Mouse (Mus musculus): ENCODE measurements at regions not wholly inside any gene's neighbourhood (a gene's known extent, or its start where the extent isn't known, plus 50 kb on each side); places are given as distances from the start of the nearest gene placed in this dataset.
"Not testable (repeated sequence)": the region's sequence is repeated elsewhere in the genome, so short reads cannot be mapped to it uniquely, and the experiment has no call there.

- Histone ChIP-seq H3K27me3 (ENCODE audit: control insufficient read depth, insufficient read depth, low read depth, low read length) (no peaks in the 10 kb centered on the region; the same call in 1 of the 2 replicates), H3K4me3 (ENCODE audit: low read depth, low read length) (no peak overlapping the region), H3K27ac (ENCODE audit: low read length) (no peak overlapping the region), H3K4me2 (ENCODE audit: low read depth, low read length) (no peak overlapping the region), H3K36me3 (ENCODE audit: control insufficient read depth, insufficient read depth) (no peaks in the 10 kb centered on the region), H3K4me1 (ENCODE audit: control insufficient read depth, low read depth, low read length) (no peaks in the 10 kb centered on the region), H3K9ac (ENCODE audit: low read depth, low read length) (no peak overlapping the region), H3K9me3 (replicated peaks; ENCODE audit: control insufficient read depth, low read length) (no peaks in the 10 kb centered on the region)
- ATAC-seq (ENCODE audit: low read depth), result no peak
- WGBS (ENCODE audit: insufficient replicate concordance), result 49% methylated on average over 2 of the region's 2 CpGs
Observed at GRCm38 (mm10) chrX:99732526-99732925, 88.3 kb upstream of the Tmem28 start.

GRCm38 (mm10) chrX:99725101-99725500 is 95.7 kb upstream of the Tmem28 start:
- Histone ChIP-seq H3K36me3 (ENCODE audit: control insufficient read depth, insufficient read depth) (no peaks in the 10 kb centered on the region), H3K27me3 (ENCODE audit: control insufficient read depth, insufficient read depth, low read depth, low read length) (no peaks in the 10 kb centered on the region; the same call in 1 of the 2 replicates), H3K4me1 (ENCODE audit: control insufficient read depth, low read depth, low read length) (no peaks in the 10 kb centered on the region), H3K9me3 (replicated peaks; ENCODE audit: control insufficient read depth, low read length) (no peaks in the 10 kb centered on the region), H3K4me2 (ENCODE audit: low read depth, low read length) (no peak overlapping the region), H3K9ac (ENCODE audit: low read depth, low read length) (no peak overlapping the region), H3K27ac (ENCODE audit: low read length) (no peak overlapping the region), H3K4me3 (ENCODE audit: low read depth, low read length) (no peak overlapping the region)
- 7% methylated on average over 1 of the region's 1 CpGs for WGBS (ENCODE audit: insufficient replicate concordance)
- no peak for ATAC-seq (ENCODE audit: low read depth)

- no peaks in the 10 kb centered on the region; the same call in 1 of the 2 replicates for H3K27me3 ChIP-seq (ENCODE audit: control insufficient read depth, insufficient read depth, low read depth, low read length)
- ATAC-seq (ENCODE audit: low read depth), result no peak
- no peak overlapping the region for H3K27ac ChIP-seq (ENCODE audit: low read length)
- H3K4me1 ChIP-seq (ENCODE audit: control insufficient read depth, low read depth, low read length), result no peaks in the 10 kb centered on the region
- H3K9ac ChIP-seq (ENCODE audit: low read depth, low read length), result no peak overlapping the region
- no peaks in the 10 kb centered on the region for H3K36me3 ChIP-seq (ENCODE audit: control insufficient read depth, insufficient read depth)
- WGBS (ENCODE audit: insufficient replicate concordance), result 36% methylated on average over 4 of the region's 4 CpGs
- no peaks in the 10 kb centered on the region for H3K9me3 ChIP-seq (replicated peaks; ENCODE audit: control insufficient read depth, low read length)
- no peak overlapping the region for H3K4me2 ChIP-seq (ENCODE audit: low read depth, low read length)
- no peak overlapping the region for H3K4me3 ChIP-seq (ENCODE audit: low read depth, low read length)
Observed at GRCm38 (mm10) chrX:99695366-99695765, 125.5 kb upstream of the Tmem28 start.

- Histone ChIP-seq H3K9me3 (replicated peaks; ENCODE audit: control insufficient read depth, low read length) (no peaks in the 10 kb centered on the region), H3K4me2 (ENCODE audit: low read depth, low read length) (no peak overlapping the region), H3K4me1 (ENCODE audit: control insufficient read depth, low read depth, low read length) (no peaks in the 10 kb centered on the region), H3K27me3 (ENCODE audit: control insufficient read depth, insufficient read depth, low read depth, low read length) (no peaks in the 10 kb centered on the region; the same call in 1 of the 2 replicates), H3K27ac (ENCODE audit: low read length) (no peak overlapping the region), H3K36me3 (ENCODE audit: control insufficient read depth, insufficient read depth) (no peaks in the 10 kb centered on the region), H3K9ac (ENCODE audit: low read depth, low read length) (no peak overlapping the region), H3K4me3 (ENCODE audit: low read depth, low read length) (no peak overlapping the region)
- WGBS (ENCODE audit: insufficient replicate concordance), result 21% methylated on average over 4 of the region's 4 CpGs
- 0 out of 2 replicates have a peak, but pooled peaks have one; percentile 30 for ATAC-seq (ENCODE audit: low read depth)
Observed at GRCm38 (mm10) chrX:99690971-99691370, 129.8 kb upstream of the Tmem28 start.

- Histone ChIP-seq H3K4me3 (ENCODE audit: low read depth, low read length) (no peak overlapping the region), H3K4me1 (ENCODE audit: control insufficient read depth, low read depth, low read length) (no peaks in the 10 kb centered on the region), H3K9ac (ENCODE audit: low read depth, low read length) (no peak overlapping the region), H3K9me3 (replicated peaks; ENCODE audit: control insufficient read depth, low read length) (no peaks in the 10 kb centered on the region), H3K27me3 (ENCODE audit: control insufficient read depth, insufficient read depth, low read depth, low read length) (no peaks in the 10 kb centered on the region; the same call in 1 of the 2 replicates), H3K4me2 (ENCODE audit: low read depth, low read length) (no peak overlapping the region), H3K36me3 (ENCODE audit: control insufficient read depth, insufficient read depth) (no peaks in the 10 kb centered on the region), H3K27ac (ENCODE audit: low read length) (no peak overlapping the region)
- 39% methylated on average over 4 of the region's 4 CpGs for WGBS (ENCODE audit: insufficient replicate concordance)
- no peak for ATAC-seq (ENCODE audit: low read depth)
Observed at GRCm38 (mm10) chrX:99689761-99690160, 131.1 kb upstream of the Tmem28 start.

GRCm38 (mm10) chrX:99682491-99682890 is 138.3 kb upstream of the Tmem28 start:
- not testable (repeated sequence) for H3K27ac ChIP-seq (ENCODE audit: low read length); H3K4me3 ChIP-seq (ENCODE audit: low read depth, low read length); H3K4me1 ChIP-seq (ENCODE audit: control insufficient read depth, low read depth, low read length); H3K36me3 ChIP-seq (ENCODE audit: control insufficient read depth, insufficient read depth); ATAC-seq (ENCODE audit: low read depth); H3K9me3 ChIP-seq (replicated peaks; ENCODE audit: control insufficient read depth, low read length); H3K27me3 ChIP-seq (ENCODE audit: control insufficient read depth, insufficient read depth, low read depth, low read length); H3K9ac ChIP-seq (ENCODE audit: low read depth, low read length); H3K4me2 ChIP-seq (ENCODE audit: low read depth, low read length)

- WGBS (ENCODE audit: insufficient replicate concordance), result 44% methylated on average over 2 of the region's 2 CpGs
- H3K9me3 ChIP-seq (replicated peaks; ENCODE audit: control insufficient read depth, low read length), result no peaks in the 10 kb centered on the region
- no peak overlapping the region for H3K4me2 ChIP-seq (ENCODE audit: low read depth, low read length)
- no peak overlapping the region for H3K9ac ChIP-seq (ENCODE audit: low read depth, low read length)
- H3K27me3 ChIP-seq (ENCODE audit: control insufficient read depth, insufficient read depth, low read depth, low read length), result no peaks in the 10 kb centered on the region; the same call in 1 of the 2 replicates
- no peaks in the 10 kb centered on the region for H3K4me1 ChIP-seq (ENCODE audit: control insufficient read depth, low read depth, low read length)
- H3K36me3 ChIP-seq (ENCODE audit: control insufficient read depth, insufficient read depth), result no peaks in the 10 kb centered on the region
- no peak overlapping the region for H3K4me3 ChIP-seq (ENCODE audit: low read depth, low read length)
- ATAC-seq (ENCODE audit: low read depth), result no peak
- H3K27ac ChIP-seq (ENCODE audit: low read length), result no peak overlapping the region
Observed at GRCm38 (mm10) chrX:99667596-99667995, 153.2 kb upstream of the Tmem28 start.

GRCm38 (mm10) chrX:99662566-99662965 is 158.3 kb upstream of the Tmem28 start:
- no peak overlapping the region for H3K4me2 ChIP-seq (ENCODE audit: low read depth, low read length)
- H3K36me3 ChIP-seq (ENCODE audit: control insufficient read depth, insufficient read depth), result no peaks in the 10 kb centered on the region
- no peak for ATAC-seq (ENCODE audit: low read depth)
- no peaks in the 10 kb centered on the region for H3K9me3 ChIP-seq (replicated peaks; ENCODE audit: control insufficient read depth, low read length)
- no peak overlapping the region for H3K27ac ChIP-seq (ENCODE audit: low read length)
- no peak overlapping the region for H3K9ac ChIP-seq (ENCODE audit: low read depth, low read length)
- WGBS (ENCODE audit: insufficient replicate concordance), result 64% methylated on average over 3 of the region's 3 CpGs
- peaks cover 2% of the 10 kb centered on the region; the same call in 1 of the 2 replicates for H3K27me3 ChIP-seq (ENCODE audit: control insufficient read depth, insufficient read depth, low read depth, low read length)
- H3K4me3 ChIP-seq (ENCODE audit: low read depth, low read length), result no peak overlapping the region
- no peaks in the 10 kb centered on the region for H3K4me1 ChIP-seq (ENCODE audit: control insufficient read depth, low read depth, low read length)

GRCm38 (mm10) chrX:99659496-99660140 is 161.2 kb upstream of the Tmem28 start:
- no peaks in the 10 kb centered on the region for H3K4me1 ChIP-seq (ENCODE audit: control insufficient read depth, low read depth, low read length)
- H3K27ac ChIP-seq (ENCODE audit: low read length), result no peak overlapping the region
- no peak overlapping the region for H3K4me2 ChIP-seq (ENCODE audit: low read depth, low read length)
- peaks cover 2% of the 10 kb centered on the region; the same call in 1 of the 2 replicates for H3K27me3 ChIP-seq (ENCODE audit: control insufficient read depth, insufficient read depth, low read depth, low read length)
- no peak for ATAC-seq (ENCODE audit: low read depth)
- H3K4me3 ChIP-seq (ENCODE audit: low read depth, low read length), result no peak overlapping the region
- 41% methylated on average over 8 of the region's 8 CpGs for WGBS (ENCODE audit: insufficient replicate concordance)
- H3K9me3 ChIP-seq (replicated peaks; ENCODE audit: control insufficient read depth, low read length), result no peaks in the 10 kb centered on the region
- H3K9ac ChIP-seq (ENCODE audit: low read depth, low read length), result no peak overlapping the region
- H3K36me3 ChIP-seq (ENCODE audit: control insufficient read depth, insufficient read depth), result no peaks in the 10 kb centered on the region

All from liver, embryonic 16.5 days (tissue).